Mouse (Mus musculus) myocyte (in vitro differentiated cells): ENCODE results near the gene Zfp831. TPM values are rescaled to one million over a fixed set of nuclear protein-coding genes. Genes with fewer than 3 reads are reported as not detected.

ENCODE experiments used
- H3K27me3 ChIP-seq: one replicate; pipeline ENCODE4 v1.6.1; 2011; ENCODE audit not compliant: control insufficient read depth, insufficient read depth, insufficient read length
- H3K36me3 ChIP-seq: one replicate; pipeline ENCODE4 v1.6.1; 2011; ENCODE audit not compliant: control insufficient read depth, insufficient read depth
- H3K4me2 ChIP-seq: one replicate; pipeline ENCODE4 v1.6.1; 2011; ENCODE audit warnings: low read depth, control low read depth
- H3K4me3 ChIP-seq: one replicate; pipeline ENCODE4 v1.5.1; 2011; ENCODE audit warnings: mild to moderate bottlenecking, control low read depth, moderate library complexity
- H3K79me2 ChIP-seq: one replicate; pipeline ENCODE4 v1.6.1; 2011; ENCODE audit not compliant: control insufficient read depth, insufficient read depth
- H3ac ChIP-seq: one replicate; pipeline ENCODE4 v1.6.1; 2011; ENCODE audit not compliant: control insufficient read depth, insufficient read length
- CEBPB ChIP-seq: IDR thresholded peaks from 2 replicates; pipeline ENCODE4 v1.6.1; 2011; ENCODE audit warnings: mild to moderate bottlenecking, moderate library complexity; ENCODE audit not compliant: poor library complexity, insufficient read depth, severe bottlenecking
- E2F4 ChIP-seq: IDR thresholded peaks from one replicate; pipeline ENCODE4 v1.6.1; 2011; ENCODE audit warnings: mild to moderate bottlenecking, control low read depth, moderate library complexity; ENCODE audit not compliant: insufficient read depth
- MAX ChIP-seq: IDR thresholded peaks from one replicate; pipeline ENCODE4 v1.6.1; 2011; ENCODE audit warnings: low read depth, mild to moderate bottlenecking, control low read depth
- MYOD1 ChIP-seq, 3 experiments: IDR thresholded peaks; one replicate each; pipeline ENCODE4 v1.6.1; 2011; ENCODE audit warnings: control low read depth in 2 of 3, low read depth in 2 of 3, mild to moderate bottlenecking in 2 of 3, moderate library complexity in 1 of 3; ENCODE audit not compliant: insufficient read length in 2 of 3, control insufficient read depth in 1 of 3
- MYOG ChIP-seq, 3 experiments: IDR thresholded peaks; one replicate each; pipeline ENCODE4 v1.6.1; 2011; ENCODE audit warnings: control low read depth in 2 of 3, low read depth in 2 of 3, mild to moderate bottlenecking in 2 of 3; ENCODE audit not compliant: insufficient read length in 2 of 3, control insufficient read depth in 1 of 3, insufficient read depth in 1 of 3
- POLR2A ChIP-seq: IDR thresholded peaks from one replicate; pipeline ENCODE4 v1.6.1; 2011; ENCODE audit warnings: low read depth, mild to moderate bottlenecking, control low read depth, moderate library complexity; ENCODE audit not compliant: insufficient read length
- POLR2AphosphoS2 ChIP-seq: IDR thresholded peaks from one replicate; pipeline ENCODE4 v1.6.1; 2011; ENCODE audit warnings: low read depth, control low read depth; ENCODE audit not compliant: insufficient read length
- REST ChIP-seq: IDR thresholded peaks from one replicate; pipeline ENCODE4 v1.6.1; 2011; ENCODE audit warnings: mild to moderate bottlenecking, control low read depth, moderate library complexity; ENCODE audit not compliant: insufficient read depth, insufficient read length
- SRF ChIP-seq: IDR thresholded peaks from one replicate; pipeline ENCODE4 v1.6.1; 2011; ENCODE audit warnings: low read depth; ENCODE audit not compliant: control insufficient read depth, insufficient read length
- TCF12 ChIP-seq: IDR thresholded peaks from one replicate; pipeline ENCODE4 v1.6.1; 2011; ENCODE audit warnings: mild to moderate bottlenecking, control low read depth; ENCODE audit not compliant: poor library complexity, insufficient read depth, severe bottlenecking
- TCF3 ChIP-seq: IDR thresholded peaks from one replicate; pipeline ENCODE4 v1.6.1; 2011; ENCODE audit warnings: low read depth, control low read depth; ENCODE audit not compliant: insufficient read length
- USF1 ChIP-seq: IDR thresholded peaks from one replicate; pipeline ENCODE4 v1.6.1; 2011; ENCODE audit warnings: low read depth, mild to moderate bottlenecking, control low read depth, moderate library complexity
- polyA plus RNA-seq: library from polyadenylated mRNA; unstranded; fragments of >200 nt; fragmentation: generic; extraction: Trizol; gene quantifications from one replicate; pipeline ENCODE4 v1.2.1, GENCODE M21; 2012; ENCODE audit warnings: missing spikeins

Zfp831 gene
- polyA plus RNA-seq, 1 experiment, result not detected

- Histone ChIP-seq H3ac (no peak overlapping the region), H3K36me3 (no peaks in the 10 kb centered on the region), H3K4me2 (no peak overlapping the region), H3K27me3 (no peaks in the 10 kb centered on the region), H3K79me2 (no peaks in the 10 kb centered on the region), H3K4me3 (no peak overlapping the region)
- no peak for TF ChIP-seq CEBPB
- TF ChIP-seq POLR2A, result no peak
- TF ChIP-seq E2F4, result no peak
- TF ChIP-seq MAX, result no peak
- no peak for TF ChIP-seq MYOG (IDR thresholded peaks at IDR 0.05; ENCODE audit: control insufficient read depth in 1 of 3, insufficient read depth in 1 of 3, insufficient read length in 2 of 3, low read depth in 2 of 3)
- no peak for TF ChIP-seq REST
- TF ChIP-seq POLR2AphosphoS2, result no peak
- TF ChIP-seq TCF3, result no peak
- TF ChIP-seq SRF, result no peak
Observed at GRCm38 (mm10) chr2:174662593-174662992, 19.3 kb downstream of the Zfp831 start.

GRCm38 (mm10) chr2:174665404-174665803 is 22.1 kb downstream of the Zfp831 start:
- Histone ChIP-seq H3K27me3 (no peaks in the 10 kb centered on the region), H3K4me3 (no peak overlapping the region), H3ac (no peak overlapping the region), H3K36me3 (no peaks in the 10 kb centered on the region), H3K79me2 (no peaks in the 10 kb centered on the region), H3K4me2 (no peak overlapping the region)
- TF ChIP-seq E2F4 (no peak), SRF (no peak), MYOG (IDR thresholded peaks at IDR 0.05; ENCODE audit: control insufficient read depth in 1 of 3, insufficient read depth in 1 of 3, insufficient read length in 2 of 3, low read depth in 2 of 3) (no peak), POLR2AphosphoS2 (no peak), REST (no peak)

- H3K27me3 ChIP-seq, result no peaks in the 10 kb centered on the region
- H3ac ChIP-seq, result no peak overlapping the region
- no peak overlapping the region for H3K4me3 ChIP-seq
- H3K36me3 ChIP-seq, result no peaks in the 10 kb centered on the region
- no peaks in the 10 kb centered on the region for H3K79me2 ChIP-seq
- no peak overlapping the region for H3K4me2 ChIP-seq
- TF ChIP-seq CEBPB (no peak), E2F4 (no peak), MAX (no peak), POLR2AphosphoS2 (no peak), MYOG (IDR thresholded peaks at IDR 0.05; ENCODE audit: control insufficient read depth in 1 of 3, insufficient read depth in 1 of 3, insufficient read length in 2 of 3, low read depth in 2 of 3) (no peak), MYOD1 (IDR thresholded peaks at IDR 0.05; ENCODE audit: control insufficient read depth in 1 of 3, insufficient read length in 2 of 3, low read depth in 2 of 3) (no peak), TCF3 (no peak), TCF12 (no peak), USF1 (no peak), POLR2A (no peak), SRF (no peak), REST (no peak)
Observed at GRCm38 (mm10) chr2:174668806-174669205, 25.5 kb downstream of the Zfp831 start.

GRCm38 (mm10) chr2:174672506-174673190 is 29.3 kb downstream of the Zfp831 start:
- H3K36me3 ChIP-seq, result no peaks in the 10 kb centered on the region
- no peaks in the 10 kb centered on the region for H3K79me2 ChIP-seq
- H3K27me3 ChIP-seq, result no peaks in the 10 kb centered on the region
- H3ac ChIP-seq, result no peak overlapping the region
- no peak for TF ChIP-seq REST
- TF ChIP-seq E2F4, result no peak
- no peak for TF ChIP-seq CEBPB
- TF ChIP-seq TCF12, result no peak
- TF ChIP-seq MYOD1 (IDR thresholded peaks at IDR 0.05; ENCODE audit: control insufficient read depth in 1 of 3, insufficient read length in 2 of 3, low read depth in 2 of 3), result no peak
- TF ChIP-seq MYOG (IDR thresholded peaks at IDR 0.05; ENCODE audit: control insufficient read depth in 1 of 3, insufficient read depth in 1 of 3, insufficient read length in 2 of 3, low read depth in 2 of 3), result no peak
- no peak for TF ChIP-seq POLR2A
- no peak for TF ChIP-seq USF1
- no peak for TF ChIP-seq POLR2AphosphoS2
- no peak for TF ChIP-seq SRF
- no peak for TF ChIP-seq TCF3
- no peak for TF ChIP-seq MAX
- peak overlapping the region; percentile 90 for H3K4me2 ChIP-seq
- H3K4me3 ChIP-seq, result no peak overlapping the region

GRCm38 (mm10) chr2:174673592-174674286 is 30.4 kb downstream of the Zfp831 start:
- TF ChIP-seq MYOD1 (IDR thresholded peaks at IDR 0.05; ENCODE audit: control insufficient read depth in 1 of 3, insufficient read length in 2 of 3, low read depth in 2 of 3) (no peak), MYOG (IDR thresholded peaks at IDR 0.05; ENCODE audit: control insufficient read depth in 1 of 3, insufficient read depth in 1 of 3, insufficient read length in 2 of 3, low read depth in 2 of 3) (no peak), USF1 (no peak), TCF12 (no peak), TCF3 (no peak), E2F4 (no peak), SRF (no peak), POLR2AphosphoS2 (no peak), MAX (no peak), REST (no peak), CEBPB (no peak), POLR2A (no peak)
- Histone ChIP-seq H3K4me2 (peak overlapping the region; percentile 90), H3K4me3 (no peak overlapping the region), H3K79me2 (no peaks in the 10 kb centered on the region), H3K36me3 (no peaks in the 10 kb centered on the region), H3ac (no peak overlapping the region), H3K27me3 (no peaks in the 10 kb centered on the region)
